Mouse (Mus musculus) limb, embryonic 12.5 days (tissue): ENCODE data around the gene Ppp1r32. TPM values are rescaled to one million over a fixed set of nuclear protein-coding genes. Genes with fewer than 3 reads are reported as not detected.

Experiments used
- ATAC-seq: fragments of 200-750 bp; cut with Nextera tagmentation; 2 replicates; pipeline ENCODE4 v1.8.0; 2017; ENCODE audit warnings: low read depth, moderate TSS enrichment; ENCODE audit not compliant: insufficient number of reproducible peaks, insufficient read depth, low FRiP score, low TSS enrichment
- H3K27ac ChIP-seq: fragments of 300-500 bp; sonication (generic); 2 replicates; pipeline ENCODE4 v1.5.1; 2016; ENCODE audit warnings: mild to moderate bottlenecking, moderate library complexity
- H3K27me3 ChIP-seq: fragments of 300-500 bp; sonication (generic); 2 replicates; pipeline ENCODE4 v1.6.1; 2016; ENCODE audit warnings: mild to moderate bottlenecking, moderate library complexity
- H3K36me3 ChIP-seq: fragments of 300-500 bp; sonication (generic); 2 replicates; pipeline ENCODE4 v1.6.1; 2016; ENCODE audit warnings: mild to moderate bottlenecking, moderate library complexity
- H3K4me1 ChIP-seq: fragments of 300-500 bp; sonication (generic); replicated peaks from 2 replicates; pipeline ENCODE4 v1.6.1; 2016
- H3K4me2 ChIP-seq: fragments of 300-500 bp; sonication (generic); 2 replicates; pipeline ENCODE4 v1.6.1; 2016; ENCODE audit warnings: mild to moderate bottlenecking, moderate library complexity
- H3K4me3 ChIP-seq: fragments of 300-500 bp; sonication (generic); replicated peaks from 2 replicates; pipeline ENCODE4 v1.5.1; 2016; ENCODE audit warnings: mild to moderate bottlenecking
- H3K9ac ChIP-seq: fragments of 300-500 bp; sonication (generic); replicated peaks from 2 replicates; pipeline ENCODE4 v1.6.1; 2016; ENCODE audit warnings: mild to moderate bottlenecking, moderate library complexity
- H3K9me3 ChIP-seq: fragments of 300-500 bp; sonication (generic); 2 replicates; pipeline ENCODE4 v1.6.1; 2016; ENCODE audit warnings: mild to moderate bottlenecking, moderate library complexity
- WGBS: fragments of 180-500 bp; shearing (Covaris S2); methylation state at CpG from one replicate; pipeline ENCODE4 v1.1.7; 2016; 5-methylcytosine and 5-hydroxymethylcytosine counted together
- polyA plus RNA-seq: library from polyadenylated mRNA; unstranded; fragments of >200 nt; fragmentation: Nextera tagmentation; extraction: Ambion mirVana; gene quantifications from 2 replicates; pipeline ENCODE4 v1.2.1, GENCODE M21; 2016

Gene Ppp1r32
- polyA plus RNA-seq, 1 experiment from 2014 or later = not detected

DNA sequence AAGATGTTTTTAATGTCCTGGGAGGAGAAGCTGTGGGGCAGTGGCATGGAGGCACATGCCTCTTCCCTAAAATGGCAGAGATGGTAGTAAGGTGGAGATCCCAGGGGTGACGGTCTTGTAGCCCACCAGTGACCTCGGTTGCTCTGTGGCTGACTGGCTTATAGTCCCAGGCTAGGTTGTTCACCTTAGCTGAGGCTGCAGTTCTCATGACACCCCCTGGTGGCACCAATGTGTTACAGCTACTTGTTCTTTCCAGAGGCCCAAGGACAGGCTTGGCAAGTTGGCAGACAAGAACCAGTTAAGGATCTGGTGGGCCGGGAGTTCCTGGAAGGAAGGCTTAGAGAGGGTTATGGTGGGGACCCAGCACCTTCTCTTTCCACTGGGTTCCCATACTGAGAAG is 46.8 kb downstream of the Ppp1r32 start:
- no peaks in the 10 kb centered on the region for H3K36me3 ChIP-seq
- peaks cover 14% of the 10 kb centered on the region; the same call in 1 of the 2 replicates for H3K27me3 ChIP-seq
- 29% methylated on average over 3 of the region's 3 CpGs for WGBS
- H3K4me2 ChIP-seq = no peak overlapping the region
- H3K27ac ChIP-seq = no peak overlapping the region
- H3K4me1 ChIP-seq = no peaks in the 10 kb centered on the region
- H3K9me3 ChIP-seq = no peaks in the 10 kb centered on the region
- no peak overlapping the region for H3K4me3 ChIP-seq
- no peak for ATAC-seq
- H3K9ac ChIP-seq = no peak overlapping the region

DNA sequence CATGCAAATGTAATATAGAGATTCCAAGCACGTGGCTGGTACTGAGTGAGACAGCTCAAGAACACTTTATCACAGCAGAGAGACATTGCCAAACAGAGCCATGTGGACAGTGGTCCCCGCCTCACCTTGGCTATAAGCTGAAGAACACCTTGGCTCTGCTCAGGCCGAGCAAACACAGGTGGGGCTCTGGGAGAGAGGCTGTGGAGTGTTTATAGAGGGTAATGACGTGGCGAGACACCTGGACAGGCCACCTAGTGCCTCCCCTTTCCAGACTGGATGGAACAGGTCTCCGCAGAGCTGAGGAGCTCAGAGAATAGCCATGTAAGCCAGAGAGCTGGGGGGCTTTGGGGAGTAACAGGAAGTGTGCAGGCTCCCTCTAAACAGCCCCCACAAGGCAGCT is 47.8 kb downstream of the Ppp1r32 start:
- peaks cover 14% of the 10 kb centered on the region; the same call in 1 of the 2 replicates for H3K27me3 ChIP-seq
- H3K4me2 ChIP-seq = no peak overlapping the region
- peaks cover 4% of the 10 kb centered on the region; the same call in 1 of the 2 replicates for H3K4me1 ChIP-seq
- no peak overlapping the region for H3K27ac ChIP-seq
- no peaks in the 10 kb centered on the region for H3K36me3 ChIP-seq
- H3K9ac ChIP-seq = no peak overlapping the region
- ATAC-seq = no peak
- H3K9me3 ChIP-seq = no peaks in the 10 kb centered on the region
- no peak overlapping the region for H3K4me3 ChIP-seq
- 70% methylated on average over 6 of the region's 6 CpGs for WGBS

DNA sequence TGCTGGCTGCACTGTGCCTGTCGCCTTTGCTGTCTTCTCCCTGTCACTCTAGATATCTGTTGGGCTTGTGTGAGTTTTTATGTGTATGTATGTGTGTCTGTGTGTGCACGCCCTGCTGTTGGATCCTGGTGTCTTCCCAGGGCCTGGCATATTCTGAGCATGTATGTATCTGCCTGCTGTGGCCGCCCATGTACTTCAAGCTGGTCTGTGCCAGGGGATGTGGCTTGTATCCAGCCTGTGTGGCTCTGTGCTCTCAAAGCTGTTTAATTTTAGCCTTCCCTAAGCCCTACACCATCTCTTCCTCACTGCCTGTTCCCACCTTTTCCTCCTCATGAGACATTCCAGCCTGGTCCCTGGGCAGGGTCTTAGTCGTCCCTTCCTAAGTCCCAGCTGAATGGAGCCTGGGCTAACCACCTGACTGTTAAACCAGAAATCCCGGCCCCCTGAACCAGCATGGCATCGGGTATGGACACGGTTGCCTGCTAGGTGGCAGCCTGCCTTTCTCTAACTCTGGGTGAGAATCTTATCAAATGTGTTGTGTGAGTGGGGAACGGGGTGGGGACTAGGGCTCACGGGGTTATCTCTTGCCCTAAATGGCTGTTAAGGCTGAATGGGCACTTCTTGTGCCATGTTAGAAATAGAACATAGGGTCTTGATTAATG is 48.7 kb downstream of the Ppp1r32 start:
- Histone ChIP-seq H3K36me3 (no peaks in the 10 kb centered on the region), H3K9ac (no peak overlapping the region), H3K9me3 (no peaks in the 10 kb centered on the region), H3K4me2 (no peak overlapping the region), H3K4me3 (no peak overlapping the region), H3K27ac (no peak overlapping the region), H3K4me1 (peaks cover 7% of the 10 kb centered on the region; the same call in 1 of the 2 replicates), H3K27me3 (peaks cover 14% of the 10 kb centered on the region; the same call in 1 of the 2 replicates)
- 72% methylated on average over 9 of the region's 9 CpGs for WGBS
- ATAC-seq = no peak

DNA sequence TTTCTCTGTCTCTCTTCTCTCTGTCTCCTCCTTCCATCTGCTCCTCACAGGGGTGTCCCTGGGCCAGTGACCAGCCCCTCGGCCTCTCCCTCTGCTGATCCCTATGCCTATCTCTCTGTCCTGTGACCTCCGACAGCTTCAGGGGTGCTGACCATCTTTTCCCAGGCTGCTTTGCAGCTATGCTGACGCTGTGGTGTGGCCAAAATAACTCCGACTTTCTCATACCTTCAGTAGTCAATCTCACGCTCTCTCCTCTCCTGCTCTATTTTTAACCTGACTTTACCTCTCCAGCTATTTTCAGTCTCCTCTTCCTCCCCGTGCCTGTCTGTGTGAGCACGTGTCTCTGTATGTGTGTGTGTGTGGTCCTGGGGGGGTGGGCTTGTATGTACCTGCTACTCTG is 49.5 kb downstream of the Ppp1r32 start:
- Histone ChIP-seq H3K9ac (no peak overlapping the region), H3K27ac (no peak overlapping the region), H3K9me3 (no peaks in the 10 kb centered on the region), H3K4me1 (peaks cover 11% of the 10 kb centered on the region; the same call in 1 of the 2 replicates), H3K27me3 (peaks cover 14% of the 10 kb centered on the region; the same call in 1 of the 2 replicates), H3K36me3 (no peaks in the 10 kb centered on the region), H3K4me3 (no peak overlapping the region), H3K4me2 (no peak overlapping the region)
- ATAC-seq = no peak
- WGBS = 72% methylated on average over 7 of the region's 7 CpGs

DNA sequence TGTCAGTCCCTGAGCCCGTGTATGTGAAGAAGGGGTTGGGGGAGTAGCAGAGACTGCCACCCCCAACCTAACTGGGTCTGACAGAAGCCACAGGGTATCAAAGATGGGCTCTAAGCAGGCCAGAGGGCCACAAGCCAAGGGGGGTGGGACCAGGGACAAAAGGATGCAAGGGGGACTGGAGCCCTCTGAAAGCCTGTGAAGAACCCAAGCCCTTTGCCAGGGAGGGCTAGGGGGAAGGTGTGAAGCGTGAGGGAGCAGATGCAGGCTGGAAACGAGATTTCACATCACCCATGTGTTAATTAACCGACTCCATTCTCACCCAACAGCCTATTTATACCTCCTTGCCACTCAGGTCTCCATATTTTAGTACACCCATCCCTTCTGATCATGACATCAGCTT is 50.9 kb downstream of the Ppp1r32 start:
- Histone ChIP-seq H3K9ac (no peak overlapping the region), H3K4me3 (no peak overlapping the region), H3K4me1 (peaks cover 23% of the 10 kb centered on the region), H3K36me3 (no peaks in the 10 kb centered on the region), H3K27ac (no peak overlapping the region), H3K4me2 (no peak overlapping the region), H3K27me3 (peaks cover 19% of the 10 kb centered on the region; the same call in 1 of the 2 replicates), H3K9me3 (no peaks in the 10 kb centered on the region)
- 32% methylated on average over 4 of the region's 4 CpGs for WGBS
- ATAC-seq = no peak

DNA sequence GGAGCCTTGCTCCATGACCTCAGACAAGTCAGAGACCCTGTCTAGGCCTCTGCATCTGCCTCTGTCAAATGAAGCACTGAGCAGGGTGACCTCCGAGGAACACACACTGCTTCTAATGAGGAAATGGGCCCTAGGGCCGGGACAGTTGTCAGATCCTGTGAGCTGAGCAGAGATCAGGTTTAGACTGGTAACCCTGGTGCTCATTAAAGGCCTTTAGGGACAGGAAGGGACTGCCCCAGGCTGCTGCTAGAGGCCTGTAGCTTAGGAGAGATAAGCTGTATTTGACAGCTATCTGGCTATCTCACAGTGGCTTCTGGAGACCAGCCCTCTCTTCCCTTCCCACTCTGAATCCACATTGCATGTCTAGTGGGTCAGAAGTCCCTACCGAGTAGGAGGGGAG is 51.3 kb downstream of the Ppp1r32 start:
- H3K27ac ChIP-seq = no peak overlapping the region
- H3K4me1 ChIP-seq = peaks cover 28% of the 10 kb centered on the region
- 12% methylated on average over 3 of the region's 3 CpGs for WGBS
- H3K36me3 ChIP-seq = no peaks in the 10 kb centered on the region
- H3K9me3 ChIP-seq = no peaks in the 10 kb centered on the region
- no peak overlapping the region for H3K4me2 ChIP-seq
- no peak for ATAC-seq
- H3K4me3 ChIP-seq = no peak overlapping the region
- H3K9ac ChIP-seq = no peak overlapping the region
- peaks cover 23% of the 10 kb centered on the region for H3K27me3 ChIP-seq

DNA sequence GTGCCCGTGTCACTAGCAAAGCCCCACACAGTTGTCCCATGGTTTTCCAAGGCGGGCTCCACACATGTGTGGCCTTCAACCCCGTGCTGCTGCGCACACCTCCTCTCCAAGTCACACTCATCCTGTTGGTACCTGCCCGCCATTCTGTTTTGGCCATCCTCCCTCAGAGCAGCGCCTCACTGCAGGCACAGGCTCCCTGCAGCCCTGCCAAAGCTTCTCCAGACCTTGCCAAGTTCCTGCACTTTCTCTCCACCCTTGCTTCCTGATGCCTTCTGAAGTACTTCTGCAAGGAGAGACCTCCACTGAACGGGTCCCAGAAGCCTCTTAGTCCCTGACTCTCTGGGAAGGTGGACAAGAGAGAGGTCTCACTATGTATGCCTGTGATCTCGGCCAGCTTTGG is 53.4 kb downstream of the Ppp1r32 start:
- Histone ChIP-seq H3K27ac (0 out of 2 replicates have a peak overlapping the region, but pooled peaks have one; percentile 9), H3K4me1 (peaks cover 41% of the 10 kb centered on the region), H3K9ac (no peak overlapping the region), H3K9me3 (no peaks in the 10 kb centered on the region), H3K27me3 (peaks cover 31% of the 10 kb centered on the region), H3K4me3 (no peak overlapping the region), H3K4me2 (no peak overlapping the region), H3K36me3 (no peaks in the 10 kb centered on the region)
- WGBS = 87% methylated on average over 8 of the region's 8 CpGs
- ATAC-seq = no peak

DNA sequence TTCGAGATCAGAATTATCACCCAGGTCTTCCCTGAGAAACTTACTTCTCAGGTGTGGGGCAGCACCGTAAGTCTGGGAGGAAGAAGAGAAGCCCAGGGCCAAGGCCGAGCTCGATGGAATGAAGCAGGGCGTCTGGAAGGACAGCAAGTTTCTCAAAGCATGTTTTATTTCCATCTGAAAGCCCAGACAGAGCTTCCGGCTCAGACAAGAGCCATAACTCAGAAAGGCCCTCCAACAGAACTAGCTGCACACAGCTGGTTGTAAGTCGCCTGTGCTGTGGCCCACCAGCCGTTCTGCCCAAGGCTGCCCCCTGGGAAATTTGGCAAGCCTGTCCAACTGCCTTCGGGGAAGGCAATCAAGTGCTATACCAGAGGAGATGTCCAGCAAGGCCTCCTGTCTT is 55.3 kb downstream of the Ppp1r32 start:
- WGBS = 46% methylated on average over 9 of the region's 9 CpGs
- no peaks in the 10 kb centered on the region for H3K9me3 ChIP-seq
- ATAC-seq = no peak
- no peak overlapping the region for H3K4me3 ChIP-seq
- H3K27ac ChIP-seq = peak overlapping the region; percentile 56
- H3K9ac ChIP-seq = no peak overlapping the region
- H3K36me3 ChIP-seq = no peaks in the 10 kb centered on the region
- H3K4me2 ChIP-seq = no peak overlapping the region
- peaks cover 43% of the 10 kb centered on the region for H3K27me3 ChIP-seq
- H3K4me1 ChIP-seq = peaks cover 47% of the 10 kb centered on the region

DNA sequence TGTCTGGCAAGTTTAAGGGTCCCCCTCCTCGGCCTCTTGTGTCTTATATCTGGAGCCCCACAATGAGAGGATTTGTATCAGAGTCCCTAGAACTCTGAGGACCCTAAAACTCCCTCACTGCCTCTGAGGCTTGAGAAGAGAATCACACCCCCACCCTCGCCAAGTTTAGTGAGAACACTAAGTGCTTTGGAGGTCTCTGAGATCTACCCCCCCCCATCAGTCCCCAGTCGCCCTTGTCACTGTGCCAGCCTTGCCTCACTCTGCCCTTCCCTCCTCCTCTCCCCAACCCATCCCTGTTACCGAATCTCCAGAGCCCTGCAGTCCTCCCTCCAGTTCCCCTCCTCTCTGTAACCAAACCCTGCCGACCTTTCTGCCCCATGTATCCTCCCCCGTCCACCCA is 55.9 kb downstream of the Ppp1r32 start:
- Histone ChIP-seq H3K27me3 (peaks cover 46% of the 10 kb centered on the region), H3K36me3 (no peaks in the 10 kb centered on the region), H3K4me1 (peaks cover 54% of the 10 kb centered on the region), H3K9ac (no peak overlapping the region), H3K27ac (no peak overlapping the region; the same call in 1 of the 2 replicates), H3K9me3 (no peaks in the 10 kb centered on the region), H3K4me2 (no peak overlapping the region), H3K4me3 (no peak overlapping the region)
- 35% methylated on average over 6 of the region's 6 CpGs for WGBS
- ATAC-seq = no peak

DNA sequence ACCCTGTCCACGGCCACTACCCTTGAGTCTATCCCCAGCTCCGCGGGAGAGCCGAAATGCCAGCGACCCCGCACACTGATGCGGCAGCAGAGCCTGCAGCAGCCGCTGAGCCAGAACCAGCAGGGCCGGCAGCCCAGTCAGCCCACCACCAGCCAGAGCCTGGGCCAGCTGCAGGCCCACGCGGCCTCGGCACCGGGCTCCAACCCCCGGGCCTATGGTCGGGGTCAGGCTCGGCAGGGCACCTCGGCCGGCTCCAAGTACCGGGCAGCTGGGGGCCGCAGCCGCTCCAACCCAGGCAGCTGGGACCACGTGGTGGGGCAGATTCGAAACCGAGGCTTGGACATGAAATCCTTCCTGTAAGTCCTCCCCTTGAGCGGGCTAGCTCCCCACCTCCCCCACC is 56.4 kb downstream of the Ppp1r32 start:
- ATAC-seq = 0 out of 2 replicates have a peak, but pooled peaks have one; percentile 7
- no peak overlapping the region for H3K4me3 ChIP-seq
- no peaks in the 10 kb centered on the region for H3K36me3 ChIP-seq
- 32% methylated on average over 25 of the region's 25 CpGs for WGBS
- H3K4me1 ChIP-seq = peaks cover 56% of the 10 kb centered on the region
- H3K27ac ChIP-seq = no peak overlapping the region
- H3K9ac ChIP-seq = peak overlapping the region; percentile 42; the same call in 1 of the 2 replicates
- H3K27me3 ChIP-seq = peaks cover 51% of the 10 kb centered on the region
- peak overlapping the region; percentile 35 for H3K4me2 ChIP-seq
- no peaks in the 10 kb centered on the region for H3K9me3 ChIP-seq

DNA sequence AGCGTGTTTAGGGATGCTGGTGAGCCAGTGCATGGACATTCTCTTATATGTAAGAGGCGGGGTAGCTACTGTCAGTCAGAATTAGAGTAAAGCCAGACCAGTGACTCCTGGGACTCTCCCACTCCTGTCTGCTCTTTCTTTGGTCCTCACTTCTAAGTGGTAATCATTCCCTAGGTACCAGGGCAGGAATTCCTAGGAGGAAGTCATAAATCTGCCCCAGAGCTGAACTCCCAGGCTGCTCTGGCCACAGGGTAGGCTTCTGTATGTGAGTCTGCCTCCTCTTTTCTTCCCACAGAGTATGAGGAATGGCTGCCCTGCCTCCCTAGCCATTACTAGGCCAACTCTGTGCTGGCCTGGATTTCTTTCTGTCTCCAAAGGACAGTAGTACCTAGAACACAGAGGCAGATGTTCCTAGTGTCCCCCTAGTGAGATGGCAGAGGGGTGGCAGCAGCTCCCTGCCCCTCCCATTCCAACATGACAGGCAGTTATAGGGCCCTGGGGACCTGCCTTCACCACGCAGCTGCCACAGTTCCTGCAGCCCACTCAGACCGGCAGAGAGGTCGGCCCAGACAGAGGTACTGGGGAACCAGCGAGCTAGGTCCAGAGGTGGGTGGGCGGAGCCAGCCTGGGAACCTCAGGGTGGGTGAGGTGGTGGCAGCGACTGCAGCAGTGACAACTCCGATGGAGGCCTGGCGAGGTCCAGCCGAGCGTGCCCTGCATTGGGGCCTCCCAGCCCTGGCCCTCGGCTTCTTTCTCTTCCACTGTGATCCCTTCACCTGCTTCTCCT is 57.1 kb downstream of the Ppp1r32 start:
- ATAC-seq = 0 out of 2 replicates have a peak, but pooled peaks have one; percentile 9
- H3K4me3 ChIP-seq = no peak overlapping the region
- peaks cover 56% of the 10 kb centered on the region for H3K4me1 ChIP-seq
- WGBS = 19% methylated on average over 13 of the region's 13 CpGs
- H3K9me3 ChIP-seq = no peaks in the 10 kb centered on the region
- peaks cover 57% of the 10 kb centered on the region for H3K27me3 ChIP-seq
- no peak overlapping the region for H3K27ac ChIP-seq
- no peaks in the 10 kb centered on the region for H3K36me3 ChIP-seq
- H3K4me2 ChIP-seq = peak overlapping the region; percentile 35; the same call in 1 of the 2 replicates
- H3K9ac ChIP-seq = peak overlapping the region; percentile 42; the same call in 1 of the 2 replicates
